Mouse (Mus musculus): ENCODE data around the gene Plekhg1.

Gene Plekhg1

GRCm38 (mm10) chr10:3881179-3881578 is 141.0 kb downstream of the Plekhg1 start:
- in situ Hi-C loops (cut with MboI, MseI), result no loop called here

DNA sequence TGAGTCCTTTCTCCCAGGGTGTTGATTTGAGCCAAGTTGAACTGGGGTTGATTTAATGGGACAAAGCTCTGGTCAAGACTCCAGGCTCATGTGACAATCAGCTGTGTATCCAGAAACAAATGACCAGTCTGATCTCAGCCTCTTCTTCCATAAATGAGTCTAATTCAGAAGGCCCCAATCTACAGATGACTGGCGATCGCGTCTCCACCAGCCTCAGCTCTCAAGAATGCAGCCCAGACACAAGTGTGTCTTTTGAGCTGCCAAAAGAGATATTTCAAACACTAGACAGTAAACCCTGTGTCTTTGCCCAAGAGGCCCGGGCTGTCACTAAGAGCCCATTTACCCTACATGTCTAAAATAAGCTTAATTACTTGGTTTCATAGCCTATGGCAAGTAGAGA is 148.3 kb downstream of the Plekhg1 start:
- in situ Hi-C loops (cut with MboI, MseI), result no loop called here

- in situ Hi-C loops (cut with MboI, MseI), result no loop called here
These were observed 151.5 kb downstream of the Plekhg1 start for GRCm38 (mm10) chr10:3891381-3892263.

DNA sequence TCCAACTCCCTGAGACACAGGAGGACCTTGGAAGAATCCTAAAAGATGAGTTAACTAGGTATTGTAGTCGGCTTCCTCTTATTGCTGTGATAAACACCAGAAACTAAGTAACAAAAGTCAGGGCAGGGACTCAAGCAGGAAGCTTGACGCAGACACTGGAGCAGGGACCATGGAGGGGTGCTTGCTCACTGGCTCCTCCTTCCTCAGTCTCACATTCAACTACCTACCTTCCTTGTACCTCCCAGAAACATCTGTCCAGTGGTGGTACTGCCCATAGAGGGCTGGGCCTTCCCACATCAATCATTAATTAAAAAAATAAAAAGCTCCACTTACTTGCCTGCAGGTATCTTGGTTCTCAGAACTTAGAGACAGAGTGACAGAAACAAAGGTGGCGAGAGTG is 152.2 kb downstream of the Plekhg1 start:
- in situ Hi-C loops (cut with MboI, MseI), result no loop called here

DNA sequence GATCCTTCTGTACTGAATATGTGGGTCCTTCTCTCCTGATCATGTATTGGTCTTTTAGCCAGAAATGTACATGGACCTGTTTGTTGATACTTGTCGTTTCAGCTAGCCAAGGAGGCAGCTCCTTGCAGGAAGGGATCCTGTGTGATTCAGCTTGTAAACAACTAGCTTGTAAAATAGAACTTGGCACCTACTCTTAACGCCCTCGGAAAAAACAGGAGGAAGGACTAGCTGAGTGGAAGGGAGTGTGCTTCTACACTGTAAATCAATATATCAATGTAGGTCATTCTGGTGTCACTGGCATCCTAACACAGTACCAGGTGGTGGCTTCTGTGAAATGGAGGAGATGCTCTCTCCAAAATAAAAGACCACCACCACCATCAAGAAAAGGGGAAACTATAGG is 157.9 kb downstream of the Plekhg1 start:
- in situ Hi-C loops (cut with MboI, MseI), result no loop called here

GRCm38 (mm10) chr10:3900416-3900956 is 160.3 kb downstream of the Plekhg1 start:
- in situ Hi-C loops (cut with MboI, MseI), result no loop called here

- in situ Hi-C loops (cut with MboI, MseI), result no loop called here
These were observed 165.6 kb downstream of the Plekhg1 start for GRCm38 (mm10) chr10:3905747-3906146.

DNA sequence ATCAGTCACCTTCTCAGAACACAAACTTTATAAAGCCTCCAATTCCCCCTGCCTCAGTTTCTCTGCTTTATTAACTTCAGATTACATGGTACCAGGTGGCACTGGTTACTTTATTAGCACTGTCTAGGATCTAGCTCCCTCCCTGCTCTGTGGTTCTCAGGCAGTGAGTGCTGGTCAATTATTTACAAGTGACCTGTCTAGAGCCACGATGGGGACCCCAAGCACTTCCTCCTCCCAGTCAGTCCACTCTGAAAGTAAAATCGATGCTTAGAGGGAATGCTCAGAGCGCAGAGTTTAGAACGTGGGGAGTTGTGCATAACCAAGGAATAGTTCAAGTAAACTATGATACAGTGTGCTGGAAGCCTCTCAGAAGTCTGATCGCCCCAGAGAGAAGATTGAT is 173.9 kb downstream of the Plekhg1 start:
- in situ Hi-C loops (cut with MboI, MseI), result no loop called here

GRCm38 (mm10) chr10:3920368-3921152 is 180.4 kb downstream of the Plekhg1 start:
- in situ Hi-C loops (cut with MboI, MseI), result no loop called here

GRCm38 (mm10) chr10:3928008-3928545 is 187.9 kb downstream of the Plekhg1 start:
- in situ Hi-C loops (cut with MboI, MseI), result no loop called here

GRCm38 (mm10) chr10:3931831-3932230 is 191.7 kb downstream of the Plekhg1 start:
- in situ Hi-C loops (cut with MboI, MseI), result no loop called here

GRCm38 (mm10) chr10:3933311-3933940 is 193.3 kb downstream of the Plekhg1 start:
- in situ Hi-C loops (cut with MboI, MseI), result no loop called here

DNA sequence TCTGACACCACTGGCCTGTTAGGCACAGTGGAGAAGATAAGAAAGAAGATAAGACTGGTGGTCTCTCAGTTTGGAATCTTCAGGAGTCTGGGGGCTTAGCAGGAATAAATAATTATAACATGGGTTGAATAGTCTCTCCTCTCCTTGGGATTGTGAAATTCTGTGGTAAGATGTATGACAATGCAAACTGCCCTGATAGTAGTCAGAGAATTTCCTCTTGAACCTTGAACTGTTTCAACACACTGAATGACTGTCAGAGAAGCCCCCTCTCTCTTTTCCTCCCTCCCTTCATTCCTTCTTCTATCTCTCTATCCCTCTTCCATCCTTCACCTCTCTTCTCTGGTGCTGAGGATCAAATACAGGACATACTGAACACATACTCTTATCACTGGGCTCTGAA is 196.7 kb downstream of the Plekhg1 start:
- in situ Hi-C loops (cut with MboI, MseI), result no loop called here

- in situ Hi-C loops (cut with MboI, MseI), result loop anchor here (5.0 kb wide), 1 partner anchor 608 kb away; no protein-coding TSS in a partner anchor
These were observed 199.9 kb downstream of the Plekhg1 start for GRCm38 (mm10) chr10:3939895-3940595.

GRCm38 (mm10) chr10:3940596-3940975 is 200.4 kb downstream of the Plekhg1 start:
- in situ Hi-C loops (cut with MboI, MseI), result loop anchor here (5.0 kb wide), 1 partner anchor 608 kb away; no protein-coding TSS in a partner anchor

- in situ Hi-C loops (cut with MboI, MseI), result loop anchor here (5.0 kb wide), 1 partner anchor 609 kb away; no protein-coding TSS in a partner anchor
These were observed 201.0 kb downstream of the Plekhg1 start for GRCm38 (mm10) chr10:3941054-3941757.

- in situ Hi-C loops (cut with MboI, MseI), result loop anchor here (5.0 kb wide), 1 partner anchor 610 kb away; no protein-coding TSS in a partner anchor
These were observed 202.1 kb downstream of the Plekhg1 start for GRCm38 (mm10) chr10:3942289-3942688.

DNA sequence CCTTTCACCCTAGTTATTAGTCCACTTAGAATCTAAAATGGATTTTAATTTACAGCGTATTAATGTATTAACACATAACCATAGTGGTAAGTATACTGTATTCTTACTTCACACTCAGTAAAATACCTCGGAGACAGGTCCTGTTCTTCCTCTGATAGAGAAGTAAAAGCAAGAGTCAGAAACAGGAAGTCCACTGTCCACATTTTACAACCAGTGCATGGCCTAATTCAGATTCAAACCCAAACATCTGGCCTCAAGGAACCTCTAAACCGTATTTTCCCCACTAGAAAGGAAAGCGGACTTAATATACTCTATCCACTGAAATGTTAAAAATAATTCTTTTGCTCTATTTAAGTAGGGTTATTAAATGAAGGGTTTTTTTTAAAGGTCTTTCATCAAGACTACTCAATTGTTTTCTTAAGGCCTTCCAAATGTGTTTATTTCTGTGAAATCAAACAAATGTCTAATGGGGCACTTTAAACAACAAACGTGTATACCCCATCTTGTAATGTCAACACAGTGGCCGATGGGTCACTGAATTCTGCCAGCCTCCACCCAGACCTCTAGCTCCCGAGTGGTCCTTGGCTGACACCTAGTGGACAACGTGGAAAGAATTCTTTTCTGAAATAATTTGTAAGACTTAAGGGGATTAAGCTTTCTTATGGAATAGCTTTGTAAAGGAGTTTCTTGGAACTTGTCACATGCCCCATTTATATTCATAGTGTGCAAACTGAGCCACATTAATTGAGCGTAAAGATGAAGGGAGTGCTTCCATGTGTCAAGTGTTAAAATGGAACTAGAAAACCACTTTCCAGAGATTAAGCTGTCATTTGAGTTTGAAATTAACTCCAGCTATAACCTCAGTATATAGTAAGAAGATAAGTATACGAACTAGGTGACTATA is 203.6 kb downstream of the Plekhg1 start:
- in situ Hi-C loops (cut with MboI, MseI), result loop anchor here (5.0 kb wide), 1 partner anchor 611 kb away; no protein-coding TSS in a partner anchor

DNA sequence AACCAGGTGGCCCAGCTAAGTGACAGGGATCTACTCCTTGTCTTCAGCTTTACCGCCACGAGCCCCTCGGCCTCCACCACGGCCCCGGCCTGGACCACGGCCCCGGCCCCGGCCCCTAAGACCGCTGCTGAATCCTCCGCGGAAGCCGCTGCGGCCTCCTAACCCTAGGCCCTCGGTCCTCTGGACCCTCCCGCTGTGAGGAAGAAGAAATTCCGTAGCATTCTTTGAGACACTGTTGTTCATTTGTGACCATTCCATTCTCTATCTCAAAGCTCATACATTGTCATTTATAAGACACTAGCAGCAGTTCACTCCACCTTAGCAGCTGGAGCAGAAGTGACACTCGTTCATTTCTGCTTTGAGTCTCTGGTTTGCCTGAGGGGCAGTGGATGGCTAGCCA is 206.7 kb downstream of the Plekhg1 start:
- in situ Hi-C loops (cut with MboI, MseI), result loop anchor here (5.0 kb wide), 1 partner anchor 415 kb away; no protein-coding TSS in a partner anchor

Measured in regulatory T cell (primary cell).